Mouse (Mus musculus) left cerebral cortex, adult 8-10 months (tissue): ENCODE results near the gene Donson. TPM values are rescaled to one million over a fixed set of nuclear protein-coding genes. Genes with fewer than 3 reads are reported as not detected.
"Not testable (repeated sequence)": the region's sequence is repeated elsewhere in the genome, so short reads cannot be mapped to it uniquely, and the experiment has no call there.

Experiments used
- DNase-seq, 2 experiments: peaks; one replicate each; pipeline ENCODE4 v3.0.0; 2022; ENCODE audit warnings: low spot score in 2 of 2
- total RNA-seq, 4 experiments: library from RNA; stranded (reverse); gene quantifications; 2 replicates each; pipeline ENCODE4 v1.2.4; 2022

Donson gene
- total RNA-seq, 4 experiments from 2014 or later: 17.7 to 27.2 (median 21.5) TPM

DNA sequence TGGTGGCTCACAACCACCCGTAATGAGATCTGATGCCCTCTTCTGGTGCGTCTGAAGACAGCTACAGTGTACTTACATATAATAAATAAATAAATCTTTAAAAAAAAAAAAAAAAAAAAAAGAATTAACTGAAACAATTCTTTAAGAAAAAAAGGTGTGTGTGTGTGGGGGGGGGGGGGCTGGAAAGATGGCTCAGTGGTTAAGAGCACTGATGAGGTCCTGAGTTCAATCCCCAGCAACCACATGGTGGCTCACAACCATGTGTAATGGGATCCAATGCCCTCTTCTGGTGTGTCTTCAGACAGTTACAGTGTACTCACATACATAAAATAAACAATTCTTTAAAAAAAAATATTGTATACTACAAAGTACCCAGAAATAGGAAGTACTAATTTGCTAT lies 43.1 kb downstream of the Donson start:
- DNase-seq: not testable (repeated sequence)

GRCm38 (mm10) chr16:91644901-91645300 lies 43.7 kb downstream of the Donson start:
- no peak for DNase-seq

GRCm38 (mm10) chr16:91640171-91640570 lies 48.4 kb downstream of the Donson start:
- DNase-seq: no peak

GRCm38 (mm10) chr16:91639636-91640035 lies 48.9 kb downstream of the Donson start:
- peak in 1 of 2 experiments; percentile 71 for DNase-seq

DNA sequence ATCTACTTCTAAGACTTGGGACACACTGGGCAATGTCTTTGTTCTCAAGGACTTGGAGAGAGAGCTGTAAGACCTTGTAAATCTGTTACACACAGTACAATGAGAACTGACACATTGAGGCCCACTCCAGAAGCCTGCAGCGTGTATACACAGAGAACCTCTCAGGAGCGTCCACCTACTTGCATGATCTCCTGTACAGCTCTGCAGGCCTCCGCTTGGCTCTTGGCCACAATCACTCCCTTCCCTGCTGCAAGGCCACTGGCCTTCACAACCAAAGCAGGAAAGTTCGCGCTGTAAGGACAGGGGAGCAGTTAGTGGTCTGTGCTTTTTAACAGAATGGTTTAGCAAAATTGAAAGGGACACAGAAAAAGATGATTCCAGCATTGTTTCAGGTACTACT lies 49.4 kb downstream of the Donson start:
- no peak for DNase-seq

DNA sequence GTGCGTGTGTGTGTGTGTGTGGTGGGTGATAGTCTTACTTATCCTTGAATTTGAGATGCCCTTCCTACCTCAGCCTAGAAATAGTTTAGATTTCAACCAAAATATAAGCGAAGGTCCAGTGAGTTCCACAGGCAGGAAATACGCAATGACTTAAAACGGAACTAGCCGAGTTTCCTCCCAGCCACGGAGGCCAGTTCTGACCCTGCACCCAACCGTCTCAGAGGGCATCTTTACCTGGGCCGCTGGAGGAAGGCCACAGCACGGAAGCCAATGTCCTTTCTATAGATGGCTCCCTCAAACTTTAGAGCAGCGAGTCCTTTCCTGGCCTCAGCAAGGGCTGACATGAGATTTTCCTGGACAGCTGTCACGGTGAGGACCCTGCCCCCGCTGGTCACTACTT lies 54.9 kb downstream of the Donson start:
- no peak for DNase-seq

DNA sequence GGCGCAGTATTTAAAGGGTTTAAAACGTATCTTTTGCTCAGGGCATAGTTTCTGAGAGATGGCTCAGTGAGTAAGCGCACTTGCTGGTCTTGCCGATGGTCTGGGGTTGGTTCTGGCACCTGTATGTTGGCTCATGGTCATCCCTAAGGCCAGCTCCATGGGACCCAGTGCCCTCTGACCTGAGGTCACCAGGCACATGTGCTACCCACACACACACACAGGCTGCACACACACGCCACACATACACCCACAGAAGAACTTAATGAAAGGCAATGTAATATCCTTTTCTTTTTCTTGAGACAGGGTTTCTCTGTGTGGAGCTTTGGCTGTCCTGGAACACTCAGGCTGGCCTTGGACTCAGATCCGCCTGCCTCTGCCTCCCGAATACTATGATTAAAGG lies 55.6 kb downstream of the Donson start:
- DNase-seq: no peak

DNA sequence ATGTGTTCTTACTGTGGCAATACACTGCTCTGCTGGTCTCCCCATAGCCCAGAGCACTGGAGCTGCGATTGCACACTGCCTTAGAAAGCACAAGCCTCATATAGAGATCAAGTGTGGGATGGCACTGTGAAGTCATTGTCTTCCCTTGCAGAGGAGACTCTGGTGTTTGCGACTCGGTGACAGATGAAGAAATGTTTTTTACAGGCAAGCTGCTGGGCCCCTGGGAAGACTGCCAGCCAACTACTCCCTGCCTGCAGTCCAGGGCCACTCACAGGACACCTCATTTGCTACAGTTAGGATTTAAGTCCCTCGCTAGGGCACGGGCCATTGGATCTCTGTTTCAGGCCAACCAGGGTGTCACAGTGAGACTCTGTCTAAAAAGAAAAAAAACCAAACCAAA lies 56.1 kb downstream of the Donson start:
- DNase-seq: no peak

GRCm38 (mm10) chr16:91630584-91630983 lies 58.0 kb downstream of the Donson start:
- DNase-seq: no peak

- DNase-seq: no peak
These were observed 58.8 kb downstream of the Donson start for GRCm38 (mm10) chr16:91629749-91630148.

DNA sequence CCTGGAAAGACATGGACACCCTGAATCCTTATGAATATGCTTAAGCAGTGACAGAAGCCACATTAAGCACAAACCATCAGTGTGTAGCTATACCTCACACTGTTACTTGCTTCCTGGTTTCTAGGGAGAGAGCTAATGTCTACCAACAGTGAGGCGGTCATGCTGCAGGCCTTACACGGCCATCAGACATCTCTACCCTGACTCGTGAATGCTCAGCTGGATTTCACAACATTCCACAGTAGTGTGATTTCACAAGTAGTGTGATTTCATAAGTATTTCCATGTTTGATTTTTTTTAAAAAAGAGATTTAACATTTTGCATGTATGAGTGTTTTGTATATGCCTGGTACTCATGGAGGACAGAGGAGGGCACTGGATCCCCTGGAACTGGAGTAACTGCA lies 59.9 kb downstream of the Donson start:
- DNase-seq: no peak

DNA sequence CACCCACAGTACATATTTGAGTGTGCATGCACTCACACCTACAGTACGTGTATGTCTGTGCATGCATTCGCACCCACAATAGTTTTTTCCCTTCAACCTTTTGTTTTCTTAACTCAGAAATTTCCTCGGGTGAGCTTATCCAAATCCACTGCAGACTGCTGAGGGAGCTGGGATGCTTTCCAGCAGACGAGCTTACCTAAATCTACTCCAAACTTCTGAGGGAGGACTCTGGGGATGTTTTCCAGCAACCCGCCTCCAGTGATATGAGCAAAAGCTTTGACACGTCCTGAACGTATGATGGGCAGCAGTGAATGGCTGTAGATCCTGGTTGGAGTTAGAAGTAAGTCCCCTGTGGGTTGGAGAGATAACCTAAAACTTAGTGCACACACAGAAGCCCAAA lies 60.7 kb downstream of the Donson start:
- no peak for DNase-seq

Other genes with a start within 250 kb of the Donson start
- gene Ifnar1, start 203.5 kb downstream of the Donson start, total RNA-seq: 10 to 100 TPM; 45.4 to 56.2 (median 49.8) TPM
- 10 to 100 TPM; 25.2 to 37.4 (median 32.2) TPM for gene Ifngr2, start 141.7 kb downstream of the Donson start, total RNA-seq
- 10 to 100 TPM; 72.6 to 76.5 (median 74.7) TPM for gene Tmem50b, start 91.0 kb downstream of the Donson start, total RNA-seq
- 1 to 10 TPM; 6.8 to 9.5 (median 8.1) TPM for gene Dnajc28, start 69.7 kb downstream of the Donson start, total RNA-seq
- 10 to 100 TPM; 50.3 to 59.8 (median 55.9) TPM for gene Gart, start 41.8 kb downstream of the Donson start, total RNA-seq
- gene Son, start 41.3 kb downstream of the Donson start, total RNA-seq: 100 to 1,000 TPM; 216 to 228 (median 219) TPM
- gene Cryzl1, start 40.2 kb upstream of the Donson start, total RNA-seq: 100 to 1,000 TPM; 104 to 116 (median 112) TPM
- gene Itsn1, start 40.5 kb upstream of the Donson start, total RNA-seq: 100 to 1,000 TPM; 116 to 158 (median 148) TPM